Mouse (Mus musculus) lung, postnatal 10 days (tissue): ENCODE measurements around the gene Spen.

Experiments used
- DNase-seq: peaks from one replicate; pipeline ENCODE4 v3.0.0; 2021

Spen gene

GRCm38 (mm10) chr4:141419398-141420191 is 118.8 kb downstream of the Spen start:
- DNase-seq, result peak; percentile 43
